Mouse (Mus musculus): ENCODE results near the gene Maml1. TPM values are rescaled to one million over a fixed set of nuclear protein-coding genes. Genes with fewer than 3 reads are reported as not detected.

The Maml1 gene
- polyA plus RNA-seq, 1 experiment from 2014 or later = 5.6 TPM

GRCm38 (mm10) chr11:50256615-50257014, 35.5 kb downstream of the Maml1 start:
- Histone ChIP-seq H3K4me1 (replicated peaks; ENCODE audit: control insufficient read depth, insufficient read depth, low read length) (no peaks in the 10 kb centered on the region), H3K4me3 (ENCODE audit: low read depth, low read length) (no peak overlapping the region), H3K36me3 (ENCODE audit: control insufficient read depth, insufficient read depth, low read length) (peaks cover 22% of the 10 kb centered on the region), H3K9me3 (ENCODE audit: control insufficient read depth, low read length) (no peaks in the 10 kb centered on the region), H3K27me3 (replicated peaks; ENCODE audit: control insufficient read depth, insufficient read depth, low read length) (no peaks in the 10 kb centered on the region), H3K4me2 (no peak overlapping the region), H3K27ac (ENCODE audit: low read depth, low read length) (no peak overlapping the region), H3K9ac (ENCODE audit: low read depth, low read length) (no peak overlapping the region)
- no peak for DNase-seq (ENCODE audit: low spot score)
- no peak for ATAC-seq (replicated peaks; ENCODE audit: low FRiP score)
- 74% methylated on average over 7 of the region's 7 CpGs for WGBS

DNA sequence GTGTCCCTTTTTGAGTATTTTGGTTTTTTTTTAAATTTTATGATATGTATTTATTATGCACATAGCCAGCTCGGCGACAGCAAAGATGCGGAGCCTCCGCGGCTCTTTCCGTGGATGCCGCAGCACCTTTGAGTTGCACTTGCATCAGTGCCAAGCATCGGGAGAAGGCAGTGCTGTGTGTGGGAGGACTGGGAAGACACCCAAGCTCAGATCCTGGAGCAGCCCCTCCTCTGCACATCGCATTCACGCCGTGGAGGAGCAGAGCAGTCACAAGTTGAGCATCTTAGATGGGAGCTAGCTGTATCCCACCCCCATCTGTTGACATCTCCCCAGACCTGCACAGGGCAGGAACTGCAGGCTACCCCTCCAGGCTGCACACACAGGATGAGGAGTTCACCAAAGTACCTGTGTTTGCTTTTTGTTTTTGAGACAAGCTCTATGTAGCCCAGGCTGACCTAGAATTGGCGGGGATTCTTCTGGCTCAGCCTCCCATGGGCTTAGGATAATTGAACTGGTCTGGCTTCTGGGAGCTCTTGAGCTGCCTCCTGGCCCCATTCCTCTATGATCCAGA, 38.0 kb downstream of the Maml1 start:
- WGBS = 85% methylated on average over 12 of the region's 12 CpGs
- H3K4me2 ChIP-seq = no peak overlapping the region
- ATAC-seq (replicated peaks; ENCODE audit: low FRiP score) = no peak

GRCm38 (mm10) chr11:50253393-50253792, 38.7 kb downstream of the Maml1 start:
- no peak for DNase-seq (ENCODE audit: low spot score)
- Histone ChIP-seq H3K27ac (ENCODE audit: low read depth, low read length) (no peak overlapping the region), H3K36me3 (ENCODE audit: control insufficient read depth, insufficient read depth, low read length) (peaks cover 13% of the 10 kb centered on the region), H3K4me3 (ENCODE audit: low read depth, low read length) (no peak overlapping the region), H3K9me3 (ENCODE audit: control insufficient read depth, low read length) (no peaks in the 10 kb centered on the region), H3K4me2 (no peak overlapping the region), H3K27me3 (replicated peaks; ENCODE audit: control insufficient read depth, insufficient read depth, low read length) (no peaks in the 10 kb centered on the region), H3K4me1 (replicated peaks; ENCODE audit: control insufficient read depth, insufficient read depth, low read length) (no peaks in the 10 kb centered on the region), H3K9ac (ENCODE audit: low read depth, low read length) (no peak overlapping the region)
- no peak for ATAC-seq (replicated peaks; ENCODE audit: low FRiP score)
- WGBS = 71% methylated on average over 1 of the region's 1 CpGs

More for the DNA sequence above, 38.0 kb downstream of the Maml1 start:
- no peaks in the 10 kb centered on the region for H3K27me3 ChIP-seq (replicated peaks; ENCODE audit: control insufficient read depth, insufficient read depth, low read length)
- peaks cover 15% of the 10 kb centered on the region for H3K36me3 ChIP-seq (ENCODE audit: control insufficient read depth, insufficient read depth, low read length)
- no peaks in the 10 kb centered on the region for H3K9me3 ChIP-seq (ENCODE audit: control insufficient read depth, low read length)
- DNase-seq (ENCODE audit: low spot score) = no peak
- no peaks in the 10 kb centered on the region for H3K4me1 ChIP-seq (replicated peaks; ENCODE audit: control insufficient read depth, insufficient read depth, low read length)
- no peak overlapping the region for H3K9ac ChIP-seq (ENCODE audit: low read depth, low read length)
- H3K4me3 ChIP-seq (ENCODE audit: low read depth, low read length) = no peak overlapping the region
- no peak overlapping the region for H3K27ac ChIP-seq (ENCODE audit: low read depth, low read length)

DNA sequence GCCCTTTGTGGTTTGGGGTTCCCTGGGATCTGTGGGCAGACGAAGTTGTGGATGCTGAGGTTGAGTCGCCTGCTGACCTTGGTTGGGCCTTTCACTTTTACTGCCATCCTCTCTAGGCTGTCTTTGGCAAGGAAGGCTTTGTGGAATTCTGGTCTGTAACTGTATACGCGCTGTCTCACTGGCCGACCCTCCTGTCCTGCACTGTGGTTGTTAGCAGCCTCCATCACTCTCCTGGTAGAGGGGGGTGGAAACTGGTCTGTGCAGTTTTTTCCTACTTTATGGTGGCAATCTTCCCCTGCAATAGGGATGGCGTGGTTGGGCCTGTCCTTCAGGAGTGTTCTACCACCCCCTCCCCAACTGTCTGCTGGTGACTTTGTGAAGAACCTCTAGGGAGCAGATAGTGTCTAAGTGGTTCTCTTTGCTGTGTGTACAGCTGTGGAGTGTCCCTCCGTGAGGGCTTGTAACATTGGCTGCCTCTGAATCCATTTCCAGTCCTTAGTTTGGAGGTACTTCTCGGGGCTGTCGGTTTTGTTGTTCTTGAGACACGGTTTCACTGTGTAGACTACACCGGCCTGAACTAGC, 39.3 kb downstream of the Maml1 start:
- no peak overlapping the region for H3K4me2 ChIP-seq
- H3K9ac ChIP-seq (ENCODE audit: low read depth, low read length) = no peak overlapping the region
- no peak for DNase-seq (ENCODE audit: low spot score)
- peaks cover 7% of the 10 kb centered on the region; the same call in 1 of the 2 replicates for H3K36me3 ChIP-seq (ENCODE audit: control insufficient read depth, insufficient read depth, low read length)
- no peaks in the 10 kb centered on the region for H3K4me1 ChIP-seq (replicated peaks; ENCODE audit: control insufficient read depth, insufficient read depth, low read length)
- H3K9me3 ChIP-seq (ENCODE audit: control insufficient read depth, low read length) = no peaks in the 10 kb centered on the region
- no peak overlapping the region for H3K4me3 ChIP-seq (ENCODE audit: low read depth, low read length)
- WGBS = 73% methylated on average over 11 of the region's 11 CpGs
- no peaks in the 10 kb centered on the region for H3K27me3 ChIP-seq (replicated peaks; ENCODE audit: control insufficient read depth, insufficient read depth, low read length)
- no peak for ATAC-seq (replicated peaks; ENCODE audit: low FRiP score)
- no peak overlapping the region for H3K27ac ChIP-seq (ENCODE audit: low read depth, low read length)

- WGBS = 55% methylated on average over 3 of the region's 3 CpGs
- Histone ChIP-seq H3K4me3 (ENCODE audit: low read depth, low read length) (no peak overlapping the region), H3K27me3 (replicated peaks; ENCODE audit: control insufficient read depth, insufficient read depth, low read length) (no peaks in the 10 kb centered on the region), H3K9ac (ENCODE audit: low read depth, low read length) (no peak overlapping the region), H3K4me2 (no peak overlapping the region), H3K36me3 (ENCODE audit: control insufficient read depth, insufficient read depth, low read length) (peaks cover 5% of the 10 kb centered on the region; the same call in 1 of the 2 replicates), H3K9me3 (ENCODE audit: control insufficient read depth, low read length) (no peaks in the 10 kb centered on the region), H3K4me1 (replicated peaks; ENCODE audit: control insufficient read depth, insufficient read depth, low read length) (no peaks in the 10 kb centered on the region), H3K27ac (ENCODE audit: low read depth, low read length) (no peak overlapping the region)
- DNase-seq (ENCODE audit: low spot score) (no peak), ATAC-seq (replicated peaks; ENCODE audit: low FRiP score) (no peak)
Observed at GRCm38 (mm10) chr11:50252166-50252565, 39.9 kb downstream of the Maml1 start.

GRCm38 (mm10) chr11:50248473-50249171, 43.5 kb downstream of the Maml1 start:
- H3K27me3 ChIP-seq (replicated peaks; ENCODE audit: control insufficient read depth, insufficient read depth, low read length) = no peaks in the 10 kb centered on the region
- H3K9me3 ChIP-seq (ENCODE audit: control insufficient read depth, low read length) = no peaks in the 10 kb centered on the region
- no peaks in the 10 kb centered on the region for H3K4me1 ChIP-seq (replicated peaks; ENCODE audit: control insufficient read depth, insufficient read depth, low read length)
- no peaks in the 10 kb centered on the region for H3K36me3 ChIP-seq (ENCODE audit: control insufficient read depth, insufficient read depth, low read length)
- DNase-seq (ENCODE audit: low spot score) = no peak
- 78% methylated on average over 7 of the region's 7 CpGs for WGBS
- ATAC-seq (replicated peaks; ENCODE audit: low FRiP score) = no peak
- no peak overlapping the region for H3K9ac ChIP-seq (ENCODE audit: low read depth, low read length)
- no peak overlapping the region for H3K27ac ChIP-seq (ENCODE audit: low read depth, low read length)
- H3K4me3 ChIP-seq (ENCODE audit: low read depth, low read length) = no peak overlapping the region
- H3K4me2 ChIP-seq = no peak overlapping the region

- H3K4me3 ChIP-seq (ENCODE audit: low read depth, low read length) = no peak overlapping the region
- H3K9me3 ChIP-seq (ENCODE audit: control insufficient read depth, low read length) = no peaks in the 10 kb centered on the region
- no peak overlapping the region for H3K4me2 ChIP-seq
- peaks cover 4% of the 10 kb centered on the region; the same call in 1 of the 2 replicates for H3K4me1 ChIP-seq (replicated peaks; ENCODE audit: control insufficient read depth, insufficient read depth, low read length)
- no peak overlapping the region for H3K9ac ChIP-seq (ENCODE audit: low read depth, low read length)
- H3K27me3 ChIP-seq (replicated peaks; ENCODE audit: control insufficient read depth, insufficient read depth, low read length) = no peaks in the 10 kb centered on the region
- WGBS = 77% methylated on average over 5 of the region's 5 CpGs
- DNase-seq (ENCODE audit: low spot score) (no peak), ATAC-seq (replicated peaks; ENCODE audit: low FRiP score) (no peak)
- no peak overlapping the region for H3K27ac ChIP-seq (ENCODE audit: low read depth, low read length)
- no peaks in the 10 kb centered on the region for H3K36me3 ChIP-seq (ENCODE audit: control insufficient read depth, insufficient read depth, low read length)
Observed at GRCm38 (mm10) chr11:50245269-50245668, 46.8 kb downstream of the Maml1 start.

- DNase-seq (ENCODE audit: low spot score) = no peak
- H3K4me3 ChIP-seq (ENCODE audit: low read depth, low read length) = no peak overlapping the region
- H3K9me3 ChIP-seq (ENCODE audit: control insufficient read depth, low read length) = no peaks in the 10 kb centered on the region
- H3K36me3 ChIP-seq (ENCODE audit: control insufficient read depth, insufficient read depth, low read length) = no peaks in the 10 kb centered on the region
- 62% methylated on average over 6 of the region's 6 CpGs for WGBS
- H3K27me3 ChIP-seq (replicated peaks; ENCODE audit: control insufficient read depth, insufficient read depth, low read length) = no peaks in the 10 kb centered on the region
- ATAC-seq (replicated peaks; ENCODE audit: low FRiP score) = no peak
- no peak overlapping the region for H3K4me2 ChIP-seq
- H3K27ac ChIP-seq (ENCODE audit: low read depth, low read length) = no peak overlapping the region
- H3K4me1 ChIP-seq (replicated peaks; ENCODE audit: control insufficient read depth, insufficient read depth, low read length) = peaks cover 12% of the 10 kb centered on the region; the same call in 1 of the 2 replicates
- no peak overlapping the region for H3K9ac ChIP-seq (ENCODE audit: low read depth, low read length)
Observed at GRCm38 (mm10) chr11:50243926-50244325, 48.2 kb downstream of the Maml1 start.
